ENCODE assay signal across 34 mouse cellular contexts in the genomic region with DNA sequence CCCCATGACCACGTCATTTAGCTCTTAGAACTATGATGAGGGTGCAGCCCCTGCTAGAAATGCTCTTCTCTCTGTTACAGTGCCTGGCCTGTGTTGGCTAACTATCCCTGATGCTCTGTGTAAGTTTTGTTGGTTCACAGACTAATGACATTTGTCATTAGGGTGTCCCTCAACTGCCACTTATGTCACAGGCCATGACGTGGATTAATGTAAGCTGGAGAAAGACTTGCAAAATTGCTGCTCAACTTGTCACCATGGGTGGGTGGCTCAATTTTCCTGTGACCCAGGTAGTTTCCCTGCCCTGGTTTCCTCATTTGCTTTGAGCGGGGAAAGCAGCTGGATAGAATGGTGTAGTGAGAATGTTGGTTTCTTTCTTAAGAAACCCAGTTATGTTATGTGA. TPM values are rescaled to one million over a fixed set of nuclear protein-coding genes. Genes with fewer than 3 reads are reported as not detected.
"Had no signal": no experiment of that assay in that cellular context is flagged by ENCODE, and none has a peak within 500 bp of the region (broad histone marks: within the 10 kb centered on the region; RNA-seq: fewer than 3 reads in every experiment).

No protein-coding gene starts in this region.

- H3K9me3 ChIP-seq: embryonic facial prominence, embryonic 10.5 days; embryonic facial prominence, embryonic 12.5 days; embryonic facial prominence, embryonic 13.5 days; embryonic facial prominence, embryonic 15.5 days; forebrain, embryonic 10.5 days; forebrain, embryonic 12.5 days; forebrain, embryonic 13.5 days; forebrain, embryonic 15.5 days; heart, embryonic 10.5 days had no signal

- H3K9ac ChIP-seq: embryonic facial prominence, embryonic 12.5 days; embryonic facial prominence, embryonic 13.5 days; embryonic facial prominence, embryonic 15.5 days; forebrain, embryonic 12.5 days; forebrain, embryonic 13.5 days; forebrain, embryonic 15.5 days; forebrain, postnatal 0 days had no signal

- H3K27ac ChIP-seq: embryonic facial prominence, embryonic 10.5 days; embryonic facial prominence, embryonic 12.5 days; embryonic facial prominence, embryonic 13.5 days; embryonic facial prominence, embryonic 15.5 days; forebrain, embryonic 10.5 days; forebrain, embryonic 12.5 days; forebrain, embryonic 13.5 days; forebrain, embryonic 15.5 days; gastrocnemius, adult 2 months; heart, adult 2 months; heart, embryonic 10.5 days had no signal

- H3K4me1 ChIP-seq: embryonic facial prominence, embryonic 10.5 days; embryonic facial prominence, embryonic 12.5 days; embryonic facial prominence, embryonic 13.5 days; embryonic facial prominence, embryonic 15.5 days; forebrain, embryonic 10.5 days; forebrain, embryonic 12.5 days; forebrain, embryonic 13.5 days; forebrain, embryonic 15.5 days; heart, embryonic 10.5 days had no signal

- H3K4me2 ChIP-seq: embryonic facial prominence, embryonic 12.5 days; embryonic facial prominence, embryonic 13.5 days; embryonic facial prominence, embryonic 15.5 days; forebrain, embryonic 12.5 days; forebrain, embryonic 13.5 days; forebrain, embryonic 15.5 days had no signal

- H3K27me3 ChIP-seq: embryonic facial prominence, embryonic 12.5 days; embryonic facial prominence, embryonic 15.5 days; forebrain, embryonic 12.5 days; forebrain, embryonic 13.5 days; forebrain, embryonic 15.5 days had no signal

- DNase-seq: cerebellum, adult 2 months; cerebellum, adult 8-10 months; cerebellum, adult 9-10 months; cerebellum, adult 9-11 months; cerebellum, postnatal 10 days; cerebellum, postnatal 14 days; cerebellum, postnatal 25 days; cerebellum, postnatal 36 days; embryo, embryonic 11 days; forebrain, postnatal 0 days; gastrocnemius, adult 2 months; gastrocnemius, postnatal 10 days; gastrocnemius, postnatal 14 days; gastrocnemius, postnatal 25 days; gastrocnemius, postnatal 36 days; heart, adult 11 months; heart, adult 18-20 months; heart, adult 2 months had no signal

- ATAC-seq: forebrain, embryonic 13.5 days; forebrain, embryonic 15.5 days; forebrain, embryonic 16.5 days; forebrain, postnatal 0 days had no signal

- H3K36me3 ChIP-seq: embryonic facial prominence, embryonic 10.5 days; embryonic facial prominence, embryonic 12.5 days; embryonic facial prominence, embryonic 13.5 days; embryonic facial prominence, embryonic 15.5 days; forebrain, embryonic 10.5 days; forebrain, embryonic 12.5 days; forebrain, embryonic 15.5 days; heart, embryonic 10.5 days had no signal

- H3K4me3 ChIP-seq: embryonic facial prominence, embryonic 10.5 days; embryonic facial prominence, embryonic 12.5 days; embryonic facial prominence, embryonic 13.5 days; embryonic facial prominence, embryonic 15.5 days; erythroblast, embryonic 14.5 days; forebrain, embryonic 10.5 days; forebrain, embryonic 12.5 days; forebrain, embryonic 13.5 days; forebrain, embryonic 15.5 days; gastrocnemius, adult 2 months; heart, adult 2 months; heart, embryonic 10.5 days had no signal

RNA-seq across cellular contexts. Expression of a gene that starts 22.8 kb away (rescaled TPM):
- total RNA-seq: common myeloid progenitor, adult 5-6 weeks; forebrain, postnatal 0 days; gastrocnemius, adult 18-20 months; gastrocnemius, adult 2 months; gastrocnemius, adult 8-10 months; gastrocnemius, postnatal 10 days; gastrocnemius, postnatal 14 days; gastrocnemius, postnatal 25 days; gastrocnemius, postnatal 36 days; gastrocnemius, postnatal 4 days; heart, adult 18-20 months; heart, adult 2 months had no signal
- polyA plus RNA-seq: cerebellum, adult 2 months; embryonic facial prominence, embryonic 11.5 days; forebrain, embryonic 10.5 days; forebrain, embryonic 12.5 days; forebrain, embryonic 13.5 days; forebrain, embryonic 15.5 days; forebrain, embryonic 16.5 days; heart, adult 2 months; heart, embryonic 10.5 days had no signal
